Mouse (Mus musculus) CH12.LX (cell line): Measurements from ENCODE around the gene Cyp4a30b. TPM values are rescaled to one million over a fixed set of nuclear protein-coding genes. Genes with fewer than 3 reads are reported as not detected.
"Not testable (repeated sequence)": the region's sequence is repeated elsewhere in the genome, so short reads cannot be mapped to it uniquely, and the experiment has no call there.

Source experiments
- DNase-seq: peaks from one replicate; pipeline ENCODE4 v3.0.0-alpha.2; 2013; ENCODE audit errors: extremely low read depth
- H3K27ac ChIP-seq: 2 replicates; pipeline ENCODE4 v1.5.1; 2012; ENCODE audit warnings: low read depth, mild to moderate bottlenecking, control low read depth, moderate library complexity; ENCODE audit not compliant: insufficient read depth
- H3K27me3 ChIP-seq: replicated peaks from 2 replicates; pipeline ENCODE3; 2012; ENCODE audit warnings: inconsistent platforms
- H3K36me3 ChIP-seq, 2 experiments: replicated peaks in 1 of 2; 2 replicates each; pipeline versions ENCODE3 to v1.6.1; 2012; ENCODE audit warnings: inconsistent platforms in 1 of 2, low read length in 1 of 2, mild to moderate bottlenecking in 1 of 2, mixed read lengths in 1 of 2, moderate library complexity in 1 of 2; ENCODE audit not compliant: control insufficient read depth in 1 of 2, insufficient read depth in 1 of 2
- H3K4me1 ChIP-seq, 2 experiments: 2 replicates each; pipeline ENCODE4 v1.6.1; 2012; ENCODE audit warnings: inconsistent platforms in 1 of 2, moderate library complexity in 1 of 2; ENCODE audit not compliant: insufficient read depth in 2 of 2, control insufficient read depth in 1 of 2
- H3K4me2 ChIP-seq: 2 replicates; pipeline ENCODE4 v1.6.1; 2012; ENCODE audit warnings: low read depth, mild to moderate bottlenecking, control low read depth; ENCODE audit not compliant: poor library complexity, insufficient read depth, severe bottlenecking
- H3K4me3 ChIP-seq, 3 experiments: fragments of 150-350 bp in 1 of 3; sonication (generic) in 1 of 3; replicated peaks in 1 of 3; 2 replicates each; pipeline versions ENCODE3 to v1.5.1; 2011 to 2012; ENCODE audit warnings: low read depth in 2 of 3, low read length in 2 of 3, mild to moderate bottlenecking in 2 of 3, moderate library complexity in 2 of 3, control low read depth in 1 of 3, improper control_type of control experiment in 1 of 3, inconsistent platforms in 1 of 3, mixed read lengths in 1 of 3; ENCODE audit not compliant: poor library complexity in 1 of 3
- H3K79me2 ChIP-seq: replicated peaks from 2 replicates; pipeline ENCODE4 v1.6.1; 2012; ENCODE audit warnings: mild to moderate bottlenecking, moderate library complexity; ENCODE audit not compliant: control insufficient read depth, poor library complexity, insufficient read depth, severe bottlenecking; ENCODE audit errors: extremely low read depth
- H3K9ac ChIP-seq: 2 replicates; pipeline ENCODE4 v1.6.1; 2012; ENCODE audit warnings: low read depth, mild to moderate bottlenecking, control low read depth, moderate library complexity; ENCODE audit not compliant: insufficient read depth
- H3K9me3 ChIP-seq: replicated peaks from 2 replicates; pipeline ENCODE3; 2012; ENCODE audit warnings: low read length, inconsistent platforms, mixed read lengths
- BHLHE40 ChIP-seq: IDR thresholded peaks from 2 replicates; pipeline ENCODE4 v1.6.1; 2011; ENCODE audit warnings: mild to moderate bottlenecking, low read depth, low read length, improper control_type of control experiment
- CHD1 ChIP-seq: IDR thresholded peaks from 2 replicates; pipeline ENCODE4 v1.6.1; 2012; ENCODE audit warnings: low read depth, low read length, improper control_type of control experiment, inconsistent platforms
- CHD2 ChIP-seq: IDR thresholded peaks from 2 replicates; pipeline ENCODE4 v1.6.1; 2011; ENCODE audit warnings: low read length, improper control_type of control experiment
- ETS1 ChIP-seq: conservative IDR thresholded peaks from 2 replicates; pipeline ENCODE4 v1.6.1; 2012; ENCODE audit warnings: low read depth, mild to moderate bottlenecking, inconsistent platforms, low read length, improper control_type of control experiment, moderate library complexity
- HCFC1 ChIP-seq: IDR thresholded peaks from 2 replicates; pipeline ENCODE4 v1.6.1; 2012; ENCODE audit warnings: low read depth, mild to moderate bottlenecking, inconsistent platforms, low read length, improper control_type of control experiment
- MAFK ChIP-seq: IDR thresholded peaks from 2 replicates; pipeline ENCODE4 v1.6.1; 2011; ENCODE audit warnings: low read length, improper control_type of control experiment; ENCODE audit not compliant: insufficient replicate concordance
- MEF2A ChIP-seq: IDR thresholded peaks from 2 replicates; pipeline ENCODE4 v1.6.1; 2014; ENCODE audit warnings: low read depth, mild to moderate bottlenecking, inconsistent platforms, low read length, improper control_type of control experiment, borderline replicate concordance
- MYC ChIP-seq: IDR thresholded peaks from 2 replicates; pipeline ENCODE4 v1.6.1; 2011; ENCODE audit warnings: low read depth, mild to moderate bottlenecking, improper control_type of control experiment, low read length
- NELFE ChIP-seq: IDR thresholded peaks from 2 replicates; pipeline ENCODE4 v1.6.1; 2011; ENCODE audit warnings: low read depth, low read length, improper control_type of control experiment
- PAX5 ChIP-seq: IDR thresholded peaks from 2 replicates; pipeline ENCODE4 v1.6.1; 2012; ENCODE audit warnings: low read length, inconsistent platforms, mixed read lengths
- POLR2A ChIP-seq: IDR thresholded peaks from 2 replicates; pipeline ENCODE4 v1.6.1; 2011; ENCODE audit warnings: low read depth, mild to moderate bottlenecking, improper control_type of control experiment, low read length
- TBP ChIP-seq: conservative IDR thresholded peaks from 2 replicates; pipeline ENCODE4 v1.6.1; 2011; ENCODE audit warnings: low read depth, low read length, improper control_type of control experiment
- TCF12 ChIP-seq: IDR thresholded peaks from 2 replicates; pipeline ENCODE4 v1.6.1; 2014; ENCODE audit warnings: low read depth, mild to moderate bottlenecking, inconsistent platforms, low read length, improper control_type of control experiment
- ZMIZ1 ChIP-seq: IDR thresholded peaks from 2 replicates; pipeline ENCODE4 v1.6.1; 2012; ENCODE audit warnings: low read depth, mild to moderate bottlenecking, inconsistent platforms, low read length, improper control_type of control experiment
- dilution Hi-C: fragments of 300-500 bp; cut with MboI; formaldehyde crosslinking; loops from 2 replicates; pipeline ENCODE4 v1.14.3; 2020; ENCODE audit warnings: low sequenced_read_pairs; ENCODE audit not compliant: extremely low pct_unique_long_range_greater_than_20kb, extremely low pct_ligation_motif_present
- in situ Hi-C: fragments of 300-500 bp; cut with MboI; formaldehyde crosslinking; loops from 3 replicates; pipeline ENCODE4 v1.14.3; 2019; ENCODE audit warnings: low sequenced_read_pairs, low pct_ligation_motif_present, low pct_unique_long_range_greater_than_20kb, mixed read lengths
- polyA plus RNA-seq: library from polyadenylated mRNA; unstranded; fragments of >175 nt; gene quantifications from 2 replicates; pipeline ENCODE4 v1.2.1, GENCODE M21; 2012; ENCODE audit warnings: low read depth; ENCODE audit not compliant: insufficient read length
- total RNA-seq, 2 experiments: library from RNA; depleted of rRNA; stranded (reverse); fragments of 300-350 nt in 1 of 2; fragments of >200 nt in 1 of 2; gene quantifications; 2 replicates each; pipeline ENCODE4 v1.2.3; 2012 to 2014

The Cyp4a30b gene
- total and polyA plus RNA-seq, 3 experiments = not detected

DNA sequence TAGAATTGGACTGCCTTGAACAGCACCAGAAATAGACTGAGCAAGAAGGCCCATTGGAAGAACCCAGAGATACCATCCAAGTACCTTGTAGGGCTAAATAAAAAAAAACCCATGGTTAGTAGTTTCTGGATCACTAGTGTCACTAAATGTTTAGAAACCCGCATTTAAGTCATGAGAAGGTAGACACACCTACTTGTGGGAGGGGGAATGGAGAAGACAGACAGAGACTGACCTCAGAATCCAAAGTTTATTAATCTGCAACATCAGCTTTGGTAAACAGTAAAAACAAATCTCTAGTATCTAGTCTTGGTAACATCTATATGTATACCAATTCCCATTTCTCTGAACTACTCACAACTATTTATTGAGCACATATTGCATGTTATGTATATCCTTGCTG is 43.6 kb downstream of the Cyp4a30b start, which contains the start of gene Cyp4a14 (continued):
- TF ChIP-seq ETS1 = no peak
- no peak for TF ChIP-seq TBP

DNA sequence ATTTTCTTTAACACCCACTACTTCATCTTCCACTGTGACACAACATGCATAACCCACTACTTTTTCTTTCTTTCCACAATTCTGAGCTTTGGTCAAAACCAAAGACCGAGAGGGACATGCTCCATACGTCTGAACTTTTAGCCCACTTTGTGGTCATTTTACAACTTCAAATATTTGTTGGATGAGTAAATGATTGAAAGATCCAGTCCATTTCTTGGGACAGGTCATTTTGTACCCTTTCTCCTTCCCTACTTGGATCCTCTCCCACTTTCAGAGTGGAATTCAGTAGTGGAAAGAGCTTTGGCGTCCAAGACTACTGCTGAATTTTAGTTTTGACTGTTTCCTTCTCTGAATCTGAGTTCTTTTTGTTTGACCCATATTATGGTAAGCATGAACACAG is 45.1 kb downstream of the Cyp4a30b start:
- Histone ChIP-seq H3K9ac (no peak overlapping the region), H3K79me2 (no peaks in the 10 kb centered on the region), H3K27ac (no peak overlapping the region), H3K9me3 (no peaks in the 10 kb centered on the region), H3K4me2 (no peak overlapping the region), H3K4me1 (no peaks in the 10 kb centered on the region), H3K36me3 (no peaks in the 10 kb centered on the region), H3K4me3 (no peak overlapping the region), H3K27me3 (peaks cover 54% of the 10 kb centered on the region)
- no peak for DNase-seq
- TF ChIP-seq NELFE = no peak
- TF ChIP-seq POLR2A = no peak
- no peak for TF ChIP-seq MEF2A
- TF ChIP-seq CHD1 = no peak
- TF ChIP-seq PAX5 = no peak
- no peak for TF ChIP-seq MYC
- no peak for TF ChIP-seq TCF12
- no peak for TF ChIP-seq ZMIZ1
- TF ChIP-seq TBP = no peak
- TF ChIP-seq CHD2 = no peak
- no peak for TF ChIP-seq BHLHE40
- no peak for TF ChIP-seq HCFC1
- TF ChIP-seq MAFK = no peak
- in situ Hi-C loops = loop anchor here (25.0 kb wide), 1 partner anchor 215 kb away; no protein-coding TSS in a partner anchor
- dilution Hi-C loops = no loop called here

DNA sequence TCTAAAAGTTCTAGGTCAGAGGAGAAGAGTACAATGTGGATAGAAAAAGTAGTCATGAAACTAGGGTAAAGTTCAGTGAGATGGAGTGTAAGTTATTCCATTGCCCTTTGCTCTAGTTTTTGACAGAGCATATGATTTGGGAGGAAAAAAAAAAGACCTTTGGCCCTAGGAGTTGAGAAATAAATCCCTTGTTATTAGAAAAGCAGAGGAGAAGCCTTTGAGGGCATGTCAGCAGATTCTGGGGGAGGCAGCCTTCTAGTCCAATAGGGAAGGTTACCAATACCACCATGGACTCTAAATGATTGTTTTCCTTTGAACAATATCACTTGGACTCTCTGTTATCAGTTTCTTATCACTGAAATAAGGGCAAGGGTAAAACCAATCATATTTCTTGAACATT is 61.6 kb downstream of the Cyp4a30b start:
- H3K9ac ChIP-seq, H3K79me2 ChIP-seq, DNase-seq, in situ Hi-C loops, H3K4me1 ChIP-seq, H3K36me3 ChIP-seq, H3K27ac ChIP-seq, H3K4me3 ChIP-seq, H3K4me2 ChIP-seq, dilution Hi-C loops, H3K9me3 ChIP-seq: not testable (repeated sequence)
- peaks cover 13% of the 10 kb centered on the region for H3K27me3 ChIP-seq

DNA sequence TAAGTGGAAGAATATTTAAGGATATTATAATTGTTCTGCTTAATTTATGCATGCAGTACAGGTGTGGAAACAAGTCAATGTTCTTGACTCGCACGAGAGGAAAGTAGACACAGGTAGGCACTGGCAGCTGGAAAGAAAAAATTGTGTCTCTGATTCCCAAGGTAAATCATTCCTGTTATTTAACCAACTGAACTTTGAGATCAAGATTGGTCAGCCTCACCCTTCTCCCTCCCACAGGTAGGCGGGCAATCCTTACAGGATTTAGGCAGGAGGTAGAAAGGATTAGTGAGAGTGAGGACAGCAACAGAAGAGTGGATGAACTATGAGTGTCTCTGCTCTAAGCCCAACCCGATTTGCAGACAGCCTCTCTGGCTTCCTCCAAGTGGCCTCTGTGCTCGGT is 65.6 kb downstream of the Cyp4a30b start, which contains the start of gene Cyp4a10:
Gene Cyp4a10 (plus strand): TSS at position 265 of the 400 bp plus-strand sequence.
- H3K36me3 ChIP-seq, H3K9me3 ChIP-seq, H3K79me2 ChIP-seq, H3K27ac ChIP-seq, H3K4me3 ChIP-seq, H3K4me2 ChIP-seq, in situ Hi-C loops, H3K4me1 ChIP-seq, H3K9ac ChIP-seq, DNase-seq, dilution Hi-C loops: not testable (repeated sequence)
- H3K27me3 ChIP-seq = peaks cover 17% of the 10 kb centered on the region
